Mouse (Mus musculus): ENCODE results near the gene Atp1b1. TPM values are rescaled to one million over a fixed set of nuclear protein-coding genes. Genes with fewer than 3 reads are reported as not detected.

Atp1b1 gene
- polyA plus RNA-seq, 1 experiment from 2014 or later, result 20.3 TPM

- H3K9me3 ChIP-seq (replicated peaks; ENCODE audit: control insufficient read depth, low read length), result no peaks in the 10 kb centered on the region
- H3K36me3 ChIP-seq (ENCODE audit: control insufficient read depth, insufficient read depth), result no peaks in the 10 kb centered on the region
- no peak for ATAC-seq (ENCODE audit: low read depth)
- H3K27me3 ChIP-seq (ENCODE audit: control insufficient read depth, insufficient read depth, low read depth, low read length), result no peaks in the 10 kb centered on the region
- no peak overlapping the region for H3K9ac ChIP-seq (ENCODE audit: low read depth, low read length)
- H3K4me3 ChIP-seq (ENCODE audit: low read depth, low read length), result no peak overlapping the region
- WGBS (ENCODE audit: insufficient replicate concordance), result 53% methylated on average over 3 of the region's 3 CpGs
- H3K4me1 ChIP-seq (ENCODE audit: control insufficient read depth, low read depth, low read length), result no peaks in the 10 kb centered on the region
- no peak overlapping the region for H3K4me2 ChIP-seq (ENCODE audit: low read depth, low read length)
- no peak overlapping the region for H3K27ac ChIP-seq (ENCODE audit: low read length)
Measured at GRCm38 (mm10) chr1:164489961-164490594, 31.9 kb upstream of the Atp1b1 start.

- H3K9ac ChIP-seq (ENCODE audit: low read depth, low read length), result no peak overlapping the region
- H3K27ac ChIP-seq (ENCODE audit: low read length), result no peak overlapping the region
- H3K9me3 ChIP-seq (replicated peaks; ENCODE audit: control insufficient read depth, low read length), result no peaks in the 10 kb centered on the region
- H3K4me3 ChIP-seq (ENCODE audit: low read depth, low read length), result no peak overlapping the region
- no peak for ATAC-seq (ENCODE audit: low read depth)
- no peaks in the 10 kb centered on the region for H3K27me3 ChIP-seq (ENCODE audit: control insufficient read depth, insufficient read depth, low read depth, low read length)
- no peak overlapping the region for H3K4me2 ChIP-seq (ENCODE audit: low read depth, low read length)
- H3K36me3 ChIP-seq (ENCODE audit: control insufficient read depth, insufficient read depth), result no peaks in the 10 kb centered on the region
- no peaks in the 10 kb centered on the region for H3K4me1 ChIP-seq (ENCODE audit: control insufficient read depth, low read depth, low read length)
Measured at GRCm38 (mm10) chr1:164483728-164484127, 25.6 kb upstream of the Atp1b1 start.

GRCm38 (mm10) chr1:164482833-164483232, 24.7 kb upstream of the Atp1b1 start:
- Histone ChIP-seq H3K9me3 (replicated peaks; ENCODE audit: control insufficient read depth, low read length) (no peaks in the 10 kb centered on the region), H3K27me3 (ENCODE audit: control insufficient read depth, insufficient read depth, low read depth, low read length) (no peaks in the 10 kb centered on the region), H3K4me2 (ENCODE audit: low read depth, low read length) (no peak overlapping the region), H3K4me3 (ENCODE audit: low read depth, low read length) (no peak overlapping the region), H3K27ac (ENCODE audit: low read length) (no peak overlapping the region), H3K9ac (ENCODE audit: low read depth, low read length) (no peak overlapping the region), H3K4me1 (ENCODE audit: control insufficient read depth, low read depth, low read length) (no peaks in the 10 kb centered on the region), H3K36me3 (ENCODE audit: control insufficient read depth, insufficient read depth) (no peaks in the 10 kb centered on the region)
- 56% methylated on average over 3 of the region's 3 CpGs for WGBS (ENCODE audit: insufficient replicate concordance)
- ATAC-seq (ENCODE audit: low read depth), result no peak

- H3K9ac ChIP-seq (ENCODE audit: low read depth, low read length), result no peak overlapping the region
- H3K27me3 ChIP-seq (ENCODE audit: control insufficient read depth, insufficient read depth, low read depth, low read length), result no peaks in the 10 kb centered on the region
- no peaks in the 10 kb centered on the region for H3K4me1 ChIP-seq (ENCODE audit: control insufficient read depth, low read depth, low read length)
- no peak overlapping the region for H3K4me2 ChIP-seq (ENCODE audit: low read depth, low read length)
- no peak overlapping the region for H3K27ac ChIP-seq (ENCODE audit: low read length)
- no peaks in the 10 kb centered on the region for H3K9me3 ChIP-seq (replicated peaks; ENCODE audit: control insufficient read depth, low read length)
- H3K4me3 ChIP-seq (ENCODE audit: low read depth, low read length), result no peak overlapping the region
- H3K36me3 ChIP-seq (ENCODE audit: control insufficient read depth, insufficient read depth), result no peaks in the 10 kb centered on the region
- 48% methylated on average over 9 of the region's 9 CpGs for WGBS (ENCODE audit: insufficient replicate concordance)
- no peak for ATAC-seq (ENCODE audit: low read depth)
Measured at GRCm38 (mm10) chr1:164481645-164482354, 23.6 kb upstream of the Atp1b1 start.

- Histone ChIP-seq H3K27me3 (ENCODE audit: control insufficient read depth, insufficient read depth, low read depth, low read length) (no peaks in the 10 kb centered on the region), H3K4me3 (ENCODE audit: low read depth, low read length) (no peak overlapping the region), H3K27ac (ENCODE audit: low read length) (no peak overlapping the region), H3K9me3 (replicated peaks; ENCODE audit: control insufficient read depth, low read length) (no peaks in the 10 kb centered on the region), H3K4me2 (ENCODE audit: low read depth, low read length) (no peak overlapping the region), H3K9ac (ENCODE audit: low read depth, low read length) (no peak overlapping the region), H3K36me3 (ENCODE audit: control insufficient read depth, insufficient read depth) (no peaks in the 10 kb centered on the region), H3K4me1 (ENCODE audit: control insufficient read depth, low read depth, low read length) (no peaks in the 10 kb centered on the region)
- WGBS (ENCODE audit: insufficient replicate concordance), result 59% methylated on average over 5 of the region's 5 CpGs
- no peak for ATAC-seq (ENCODE audit: low read depth)
Measured at GRCm38 (mm10) chr1:164480755-164481644, 22.8 kb upstream of the Atp1b1 start.

GRCm38 (mm10) chr1:164475895-164476294, 17.7 kb upstream of the Atp1b1 start:
- ATAC-seq (ENCODE audit: low read depth), result no peak
- Histone ChIP-seq H3K27ac (ENCODE audit: low read length) (no peak overlapping the region), H3K9ac (ENCODE audit: low read depth, low read length) (no peak overlapping the region), H3K27me3 (ENCODE audit: control insufficient read depth, insufficient read depth, low read depth, low read length) (no peaks in the 10 kb centered on the region), H3K4me1 (ENCODE audit: control insufficient read depth, low read depth, low read length) (no peaks in the 10 kb centered on the region), H3K4me3 (ENCODE audit: low read depth, low read length) (no peak overlapping the region), H3K36me3 (ENCODE audit: control insufficient read depth, insufficient read depth) (no peaks in the 10 kb centered on the region), H3K9me3 (replicated peaks; ENCODE audit: control insufficient read depth, low read length) (no peaks in the 10 kb centered on the region), H3K4me2 (ENCODE audit: low read depth, low read length) (no peak overlapping the region)
- WGBS (ENCODE audit: insufficient replicate concordance), result 61% methylated on average over 4 of the region's 4 CpGs

- no peak for ATAC-seq (ENCODE audit: low read depth)
- 48% methylated on average over 7 of the region's 7 CpGs for WGBS (ENCODE audit: insufficient replicate concordance)
Measured at GRCm38 (mm10) chr1:164474778-164475511, 16.8 kb upstream of the Atp1b1 start.

GRCm38 (mm10) chr1:164474310-164474709, 16.2 kb upstream of the Atp1b1 start:
- 58% methylated on average over 6 of the region's 6 CpGs for WGBS (ENCODE audit: insufficient replicate concordance)
- H3K36me3 ChIP-seq (ENCODE audit: control insufficient read depth, insufficient read depth), result no peaks in the 10 kb centered on the region
- no peak overlapping the region for H3K4me3 ChIP-seq (ENCODE audit: low read depth, low read length)
- no peaks in the 10 kb centered on the region for H3K4me1 ChIP-seq (ENCODE audit: control insufficient read depth, low read depth, low read length)
- H3K9ac ChIP-seq (ENCODE audit: low read depth, low read length), result no peak overlapping the region
- no peak overlapping the region for H3K27ac ChIP-seq (ENCODE audit: low read length)
- no peaks in the 10 kb centered on the region for H3K9me3 ChIP-seq (replicated peaks; ENCODE audit: control insufficient read depth, low read length)
- no peak overlapping the region for H3K4me2 ChIP-seq (ENCODE audit: low read depth, low read length)
- H3K27me3 ChIP-seq (ENCODE audit: control insufficient read depth, insufficient read depth, low read depth, low read length), result no peaks in the 10 kb centered on the region
- no peak for ATAC-seq (ENCODE audit: low read depth)

More at GRCm38 (mm10) chr1:164474778-164475511, 16.8 kb upstream of the Atp1b1 start:
- Histone ChIP-seq H3K27me3 (ENCODE audit: control insufficient read depth, insufficient read depth, low read depth, low read length) (no peaks in the 10 kb centered on the region), H3K4me3 (ENCODE audit: low read depth, low read length) (no peak overlapping the region), H3K9me3 (replicated peaks; ENCODE audit: control insufficient read depth, low read length) (no peaks in the 10 kb centered on the region), H3K9ac (ENCODE audit: low read depth, low read length) (no peak overlapping the region), H3K27ac (ENCODE audit: low read length) (no peak overlapping the region), H3K4me1 (ENCODE audit: control insufficient read depth, low read depth, low read length) (no peaks in the 10 kb centered on the region), H3K36me3 (ENCODE audit: control insufficient read depth, insufficient read depth) (no peaks in the 10 kb centered on the region), H3K4me2 (ENCODE audit: low read depth, low read length) (no peak overlapping the region)
